ENCODE assay signal across 28 mouse cellular contexts in the genomic region with DNA sequence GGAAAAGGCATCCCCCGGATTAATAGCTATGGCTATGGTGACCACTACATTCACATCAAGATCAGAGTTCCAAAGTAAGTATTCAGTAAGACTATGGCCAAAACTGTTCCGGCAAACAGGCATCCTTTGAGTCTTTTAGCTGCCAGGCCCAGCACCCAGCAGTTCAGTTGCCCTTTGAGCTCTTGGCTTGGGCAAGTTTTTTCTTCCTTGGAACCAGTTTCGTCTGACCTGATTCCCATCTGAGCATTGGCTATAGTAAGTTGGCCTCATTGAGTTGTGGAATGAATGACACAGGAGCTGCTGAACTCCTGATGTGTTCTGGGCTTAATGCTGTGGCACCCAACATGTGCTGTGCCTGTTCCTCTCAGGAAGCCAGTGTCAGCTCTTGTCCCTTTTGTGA. TPM values are rescaled to one million over a fixed set of nuclear protein-coding genes. Genes with fewer than 3 reads are reported as not detected.
DNase-seq lines count a peak whose midpoint lies in the region; ATAC-seq and TF ChIP-seq lines count a peak whose summit lies in the region.
"Had no signal": no experiment of that assay in that cellular context is flagged by ENCODE, and none has a peak within 500 bp of the region (broad histone marks: within the 10 kb centered on the region; RNA-seq: fewer than 3 reads in every experiment).

No protein-coding gene starts in this region.

- no peak overlapping the region for H3K9ac ChIP-seq in kidney, embryonic 15.5 days
- no peak overlapping the region for H3K9ac ChIP-seq in ES-Bruce4 (ENCODE audit: low read depth, poor library complexity, severe bottlenecking)
- H3K9ac ChIP-seq: embryonic facial prominence, embryonic 13.5 days; forebrain, embryonic 12.5 days; forebrain, embryonic 15.5 days; heart, embryonic 13.5 days; hindbrain, embryonic 12.5 days; hindbrain, embryonic 15.5 days had no signal

- H3K27me3 ChIP-seq in kidney, embryonic 15.5 days, result no peaks in the 10 kb centered on the region
- no peaks in the 10 kb centered on the region for H3K27me3 ChIP-seq in ES-Bruce4 (ENCODE audit: control insufficient read depth, insufficient read depth, low read length, poor library complexity, severe bottlenecking)
- H3K27me3 ChIP-seq: CH12.LX; embryonic facial prominence, embryonic 13.5 days; forebrain, embryonic 12.5 days; forebrain, embryonic 15.5 days; heart, embryonic 13.5 days; hindbrain, embryonic 12.5 days; hindbrain, embryonic 15.5 days had no signal

- peaks cover 100% of the 10 kb centered on the region for H3K36me3 ChIP-seq in kidney, embryonic 15.5 days
- H3K36me3 ChIP-seq in ES-Bruce4 (ENCODE audit: control insufficient read depth, insufficient read depth, low read length, poor library complexity, severe bottlenecking), result peaks cover 62% of the 10 kb centered on the region

- no peak overlapping the region for H3K27ac ChIP-seq in kidney, embryonic 15.5 days
- peak overlapping the region; percentile 28; the same call in 1 of the 2 replicates for H3K27ac ChIP-seq in ES-Bruce4 (ENCODE audit: insufficient read depth, low read length)
- H3K27ac ChIP-seq: embryonic facial prominence, embryonic 10.5 days; embryonic facial prominence, embryonic 13.5 days; forebrain, embryonic 12.5 days; forebrain, embryonic 15.5 days; heart, adult 2 months; heart, embryonic 10.5 days; heart, embryonic 13.5 days; hindbrain, embryonic 12.5 days; hindbrain, embryonic 15.5 days had no signal

- 88% methylated on average over 3 of the region's 3 CpGs for WGBS in kidney, embryonic 15.5 days

- no peaks in the 10 kb centered on the region for H3K9me3 ChIP-seq in kidney, embryonic 15.5 days (replicated peaks)
- no peaks in the 10 kb centered on the region for H3K9me3 ChIP-seq in ES-Bruce4 (replicated peaks; ENCODE audit: control insufficient read depth, insufficient read depth, low read length, poor library complexity, severe bottlenecking)
- H3K9me3 ChIP-seq: embryonic facial prominence, embryonic 10.5 days; embryonic facial prominence, embryonic 13.5 days; forebrain, embryonic 12.5 days; forebrain, embryonic 15.5 days; heart, embryonic 10.5 days; heart, embryonic 13.5 days; hindbrain, embryonic 12.5 days; hindbrain, embryonic 15.5 days had no signal

- TF ChIP-seq EP300 in ES-Bruce4 (IDR thresholded peaks at IDR 0.05; ENCODE audit: insufficient read depth, low read depth, low read length), result no peak

- TF ChIP-seq POLR2A in ES-Bruce4 (IDR thresholded peaks at IDR 0.05; ENCODE audit: insufficient read depth, low read length), result no peak

- H3K4me1 ChIP-seq in kidney, embryonic 15.5 days, result no peaks in the 10 kb centered on the region
- H3K4me1 ChIP-seq in ES-Bruce4 (ENCODE audit: control insufficient read depth, insufficient read depth, low read length), result no peaks in the 10 kb centered on the region
- H3K4me1 ChIP-seq: embryonic facial prominence, embryonic 10.5 days; embryonic facial prominence, embryonic 13.5 days; forebrain, embryonic 12.5 days; forebrain, embryonic 15.5 days; heart, embryonic 10.5 days; heart, embryonic 13.5 days; hindbrain, embryonic 12.5 days; hindbrain, embryonic 15.5 days had no signal

- peak; percentile 37 for DNase-seq in kidney, adult 18-20 months
- no peak for DNase-seq in kidney, postnatal 4 days
- DNase-seq in kidney, adult 9 months, result peak; percentile 70
- DNase-seq in kidney, postnatal 25 days, result peak; percentile 36 to 59
- no peak for DNase-seq in ovary, postnatal 14 days (ENCODE audit: low spot score)
- no peak for DNase-seq in heart, postnatal 14 days
- DNase-seq: adrenal gland, adult 2 months; adrenal gland, postnatal 14 days; B cell, adult 2 months; cerebellum, adult 11 months; cerebellum, adult 8-10 months; cerebellum, postnatal 10 days; cerebellum, postnatal 36 days; embryo, embryonic 11 days; gastrocnemius, postnatal 36 days; heart, adult 2 months had no signal

- no peak for TF ChIP-seq CTCF in ES-Bruce4 (IDR thresholded peaks at IDR 0.05; ENCODE audit: low read depth, low read length)

- no peak for ATAC-seq in kidney, embryonic 15.5 days (replicated peaks; ENCODE audit: low FRiP score)
- ATAC-seq: forebrain, embryonic 15.5 days had no signal

- H3K4me3 ChIP-seq in kidney, embryonic 15.5 days (replicated peaks), result no peak overlapping the region
- H3K4me3 ChIP-seq in ES-Bruce4 (ENCODE audit: low read depth, low read length), result no peak overlapping the region
- H3K4me3 ChIP-seq: embryonic facial prominence, embryonic 10.5 days; embryonic facial prominence, embryonic 13.5 days; erythroblast, embryonic 14.5 days; forebrain, embryonic 12.5 days; forebrain, embryonic 15.5 days; heart, adult 2 months; heart, embryonic 10.5 days; heart, embryonic 13.5 days; hindbrain, embryonic 12.5 days; hindbrain, embryonic 15.5 days had no signal

- no peak overlapping the region for H3K4me2 ChIP-seq in kidney, embryonic 15.5 days
- H3K4me2 ChIP-seq: embryonic facial prominence, embryonic 13.5 days; forebrain, embryonic 12.5 days; forebrain, embryonic 15.5 days; heart, embryonic 13.5 days; hindbrain, embryonic 12.5 days; hindbrain, embryonic 15.5 days had no signal

- intact Hi-C loops in heart, postnatal 14 days (cut with DNase I), result no loop called here

RNA-seq across cellular contexts. Expression of a gene that starts 17.9 kb away (rescaled TPM):
- 98.2 and 99.8 TPM in 2 replicates for polyA plus RNA-seq in kidney, embryonic 15.5 days (2015; fragmentation: Nextera tagmentation; extraction: Ambion mirVana)
- 15.6 and 15.7 TPM in 2 replicates for polyA plus RNA-seq in ES-Bruce4 (2011; ENCODE audit: insufficient read depth, insufficient read length, low read depth, missing spikeins)
- total RNA-seq in heart, postnatal 14 days (2021), result 1 to 10 TPM; 3.2 to 4.5 TPM

RNA-seq across cellular contexts. Expression of a gene that starts 21.6 kb away (rescaled TPM):
- 19.8 and 22.0 TPM in 2 replicates for polyA plus RNA-seq in kidney, embryonic 15.5 days (2015; fragmentation: Nextera tagmentation; extraction: Ambion mirVana)
- polyA plus RNA-seq in ES-Bruce4 (2011; ENCODE audit: insufficient read depth, insufficient read length, low read depth, missing spikeins), result 31.2 and 36.1 TPM in 2 replicates
- total RNA-seq in heart, postnatal 14 days (2021), result 10 to 100 TPM; 20.6 to 20.7 TPM

RNA-seq across cellular contexts. Expression of a gene that starts 24.9 kb away (rescaled TPM):
- 106 and 111 TPM in 2 replicates for polyA plus RNA-seq in kidney, embryonic 15.5 days (2015; fragmentation: Nextera tagmentation; extraction: Ambion mirVana)
- polyA plus RNA-seq in ES-Bruce4 (2011; ENCODE audit: insufficient read depth, insufficient read length, low read depth, missing spikeins), result 38.0 and 44.4 TPM in 2 replicates
- 10 to 100 TPM; 70.5 to 71.1 TPM for total RNA-seq in heart, postnatal 14 days (2021)

Comparison
In these comparisons a context has a peak if more than half of its experiments do, and no peak if none do; other contexts are left out.
1. DNase-seq: peak in kidney, adult 18-20 months (single experiment), kidney, adult 9 months (single experiment) and kidney, postnatal 25 days (2 of 2); none in kidney, postnatal 4 days (0 of 2), ovary, postnatal 14 days (single experiment) and heart, postnatal 14 days (0 of 2).